In genomic region chr1:164097911-164098310, GRCm38 (mm10) we compare ENCODE assay signal across 40 mouse cellular contexts. TPM values are rescaled to one million over a fixed set of nuclear protein-coding genes. Genes with fewer than 3 reads are reported as not detected.
"Had no signal": no experiment of that assay in that cellular context is flagged by ENCODE, and none has a peak within 500 bp of the region (broad histone marks: within the 10 kb centered on the region; RNA-seq: fewer than 3 reads in every experiment).

No protein-coding gene starts in this region.

- H3K4me3 ChIP-seq: heart, adult 2 months; heart, embryonic 10.5 days; heart, embryonic 12.5 days; heart, embryonic 13.5 days; heart, embryonic 15.5 days; hindbrain, embryonic 10.5 days; hindbrain, embryonic 12.5 days; hindbrain, embryonic 13.5 days; hindbrain, embryonic 15.5 days; intestine, embryonic 15.5 days; kidney, embryonic 15.5 days; layer of hippocampus, adult 2 months had no signal

- H3K27ac ChIP-seq: heart, adult 2 months; heart, embryonic 10.5 days; heart, embryonic 13.5 days; heart, embryonic 15.5 days; hindbrain, embryonic 10.5 days; hindbrain, embryonic 12.5 days; hindbrain, embryonic 13.5 days; hindbrain, embryonic 14.5 days; hindbrain, embryonic 15.5 days; hindbrain, postnatal 0 days; intestine, embryonic 15.5 days; kidney, embryonic 15.5 days; kidney, postnatal 0 days; layer of hippocampus, adult 2 months had no signal

- DNase-seq: heart, adult 2 months; kidney, adult 11 months; kidney, adult 18-20 months; kidney, adult 2 months; kidney, adult 8-10 months; kidney, adult 9 months; kidney, postnatal 14 days; kidney, postnatal 36 days; kidney, postnatal 4 days had no signal

- H3K27me3 ChIP-seq: heart, embryonic 12.5 days; heart, embryonic 15.5 days; hindbrain, embryonic 12.5 days; hindbrain, embryonic 13.5 days; hindbrain, embryonic 15.5 days; intestine, embryonic 15.5 days; kidney, embryonic 15.5 days had no signal

- H3K36me3 ChIP-seq: heart, embryonic 10.5 days; heart, embryonic 12.5 days; heart, embryonic 13.5 days; heart, embryonic 15.5 days; hindbrain, embryonic 10.5 days; hindbrain, embryonic 12.5 days; hindbrain, embryonic 13.5 days; hindbrain, embryonic 15.5 days; intestine, embryonic 15.5 days; kidney, embryonic 15.5 days had no signal

- H3K9ac ChIP-seq: heart, embryonic 12.5 days; heart, embryonic 13.5 days; heart, embryonic 15.5 days; hindbrain, embryonic 12.5 days; hindbrain, embryonic 13.5 days; hindbrain, embryonic 14.5 days; hindbrain, embryonic 15.5 days; intestine, embryonic 15.5 days; kidney, embryonic 15.5 days had no signal

- H3K9me3 ChIP-seq: heart, embryonic 10.5 days; heart, embryonic 12.5 days; heart, embryonic 13.5 days; heart, embryonic 15.5 days; hindbrain, embryonic 10.5 days; hindbrain, embryonic 12.5 days; hindbrain, embryonic 13.5 days; hindbrain, embryonic 15.5 days; intestine, embryonic 15.5 days; kidney, embryonic 15.5 days had no signal

- ATAC-seq: hindbrain, embryonic 16.5 days; hindbrain, postnatal 0 days; intestine, embryonic 15.5 days; intestine, embryonic 16.5 days; intestine, postnatal 0 days had no signal

- H3K4me2 ChIP-seq: heart, embryonic 11.5 days; heart, embryonic 12.5 days; heart, embryonic 13.5 days; heart, embryonic 15.5 days; hindbrain, embryonic 12.5 days; hindbrain, embryonic 13.5 days; hindbrain, embryonic 14.5 days; hindbrain, embryonic 15.5 days; intestine, embryonic 15.5 days; kidney, embryonic 15.5 days had no signal

- H3K4me1 ChIP-seq: heart, embryonic 10.5 days; heart, embryonic 12.5 days; heart, embryonic 13.5 days; heart, embryonic 15.5 days; hindbrain, embryonic 10.5 days; hindbrain, embryonic 12.5 days; hindbrain, embryonic 13.5 days; hindbrain, embryonic 15.5 days; intestine, embryonic 15.5 days; kidney, embryonic 15.5 days had no signal

RNA-seq across cellular contexts. Expression of gene Selp, which starts 17.2 kb away (rescaled TPM):
- total RNA-seq: hindbrain, postnatal 0 days; layer of hippocampus, adult 18-20 months; layer of hippocampus, adult 2 months; layer of hippocampus, adult 8-10 months; layer of hippocampus, postnatal 14 days; layer of hippocampus, postnatal 25 days had no signal
- polyA plus RNA-seq: heart, embryonic 12.5 days; hindbrain, embryonic 10.5 days; hindbrain, embryonic 12.5 days; hindbrain, embryonic 13.5 days; hindbrain, embryonic 14.5 days; hindbrain, embryonic 15.5 days; hindbrain, embryonic 16.5 days had no signal

RNA-seq across cellular contexts. Expression of gene Sell, which starts 36.1 kb away (rescaled TPM):
- total RNA-seq: layer of hippocampus, adult 18-20 months; layer of hippocampus, postnatal 14 days; layer of hippocampus, postnatal 25 days; layer of hippocampus, postnatal 36 days had no signal
- polyA plus RNA-seq: heart, embryonic 10.5 days; heart, embryonic 12.5 days; heart, embryonic 14.5 days; hindbrain, embryonic 11.5 days; hindbrain, embryonic 14.5 days had no signal

RNA-seq across cellular contexts. Expression of gene Sele, which starts 49.9 kb away (rescaled TPM):
- total RNA-seq: hematopoietic stem cell, adult 5-6 weeks; hindbrain, postnatal 0 days; layer of hippocampus, adult 18-20 months; layer of hippocampus, adult 2 months; layer of hippocampus, postnatal 10 days; layer of hippocampus, postnatal 25 days; layer of hippocampus, postnatal 36 days had no signal
- polyA plus RNA-seq: heart, embryonic 10.5 days; hindbrain, embryonic 10.5 days; hindbrain, embryonic 11.5 days; hindbrain, embryonic 12.5 days; hindbrain, embryonic 13.5 days; hindbrain, embryonic 14.5 days; hindbrain, embryonic 15.5 days; hindbrain, embryonic 16.5 days; hindbrain, postnatal 0 days; intestine, embryonic 14.5 days; kidney, embryonic 14.5 days; large intestine, adult 2 months had no signal

RNA-seq across cellular contexts. Expression of gene F5, which starts 53.7 kb away (rescaled TPM):
- polyA plus RNA-seq: inflammation-experienced regulatory T-cells, adult 6 months had no signal
